Mouse (Mus musculus) fibroblast of lung, adult 2 months (primary cell): Measurements from ENCODE around the gene Aimp1.

Experiments
- DNase-seq: peaks from one replicate; pipeline ENCODE4 v3.0.0-alpha.2; 2011; ENCODE audit warnings: low read depth

The Aimp1 gene

DNA sequence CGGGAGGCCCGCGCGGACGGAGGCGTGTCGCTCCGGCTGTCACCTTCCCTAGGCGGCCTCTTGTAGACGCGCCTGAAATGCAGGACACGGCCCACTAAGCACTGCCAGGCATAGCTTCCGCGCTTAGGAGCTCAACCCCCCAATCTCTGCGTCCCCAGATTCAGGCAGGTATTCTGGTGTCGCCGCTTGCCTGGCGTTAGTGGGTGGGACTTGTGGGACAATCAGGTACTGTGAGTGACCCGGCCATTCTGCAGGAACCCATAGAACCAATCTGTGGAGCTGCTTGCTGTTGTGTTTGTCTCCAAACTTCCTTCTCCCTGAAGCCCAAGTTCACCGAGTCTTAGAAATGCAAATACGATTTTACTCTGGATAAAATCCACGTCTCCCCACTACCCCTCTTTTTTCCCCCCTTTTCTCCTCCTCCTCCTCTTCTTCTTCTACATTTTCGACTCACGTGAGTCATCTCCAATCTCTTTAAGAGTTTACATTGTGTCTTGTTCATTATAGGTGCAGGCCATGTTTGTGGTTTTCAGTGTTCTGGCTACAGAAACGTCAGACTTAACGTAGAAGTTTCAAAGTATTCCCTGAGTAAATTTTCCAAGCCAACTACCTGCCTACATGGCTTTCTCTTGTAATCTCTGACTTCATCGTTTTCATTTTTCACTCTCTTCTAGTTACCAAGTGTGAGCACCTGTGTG lies at the start of gene Aimp1:
Gene Aimp1 (minus strand): TSS at position 140 of the 698 bp plus-strand sequence.
- no peak for DNase-seq

- DNase-seq = no peak
Measured at GRCm38 (mm10) chr3:132724326-132724725, 40.2 kb upstream of the Aimp1 start.

DNA sequence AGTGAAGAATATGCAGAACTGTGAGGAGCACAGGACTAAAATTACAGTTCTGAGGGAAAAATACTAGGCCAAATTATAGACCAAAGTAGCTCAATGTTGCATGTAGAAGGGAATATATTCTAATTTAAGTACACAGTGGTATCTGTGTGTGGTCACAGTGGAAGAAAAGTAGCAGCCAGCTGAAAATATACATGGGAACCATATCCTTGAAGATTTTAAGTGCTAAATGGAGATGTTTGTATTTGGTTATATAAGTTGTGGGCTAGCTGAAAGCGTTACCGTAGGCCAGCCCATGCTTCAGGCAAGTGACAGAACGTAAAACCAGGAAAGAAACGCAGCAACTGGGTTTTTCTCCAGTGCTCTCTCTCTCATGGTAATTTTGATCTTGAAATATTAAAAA lies 33.1 kb upstream of the Aimp1 start:
- no peak for DNase-seq

DNA sequence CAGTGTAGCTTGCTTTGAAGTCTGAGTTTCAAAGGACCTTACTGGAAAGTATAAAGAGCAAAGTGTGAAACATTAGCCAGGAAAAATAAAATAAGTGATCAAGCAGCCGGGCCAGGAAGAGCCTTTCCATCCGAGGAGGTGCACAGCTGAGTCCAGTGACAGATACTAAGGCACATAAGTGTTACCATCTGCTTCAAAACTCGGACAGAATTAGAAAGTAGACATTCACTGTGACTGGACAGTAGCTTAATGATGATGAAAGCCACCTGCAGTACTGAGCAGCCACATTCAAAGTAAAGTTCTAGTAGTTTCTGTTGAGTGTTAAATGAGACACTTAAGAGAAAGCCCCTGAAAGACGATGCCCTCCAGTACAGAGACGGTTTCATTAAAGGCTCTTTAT lies 29.7 kb upstream of the Aimp1 start:
- no peak for DNase-seq

DNA sequence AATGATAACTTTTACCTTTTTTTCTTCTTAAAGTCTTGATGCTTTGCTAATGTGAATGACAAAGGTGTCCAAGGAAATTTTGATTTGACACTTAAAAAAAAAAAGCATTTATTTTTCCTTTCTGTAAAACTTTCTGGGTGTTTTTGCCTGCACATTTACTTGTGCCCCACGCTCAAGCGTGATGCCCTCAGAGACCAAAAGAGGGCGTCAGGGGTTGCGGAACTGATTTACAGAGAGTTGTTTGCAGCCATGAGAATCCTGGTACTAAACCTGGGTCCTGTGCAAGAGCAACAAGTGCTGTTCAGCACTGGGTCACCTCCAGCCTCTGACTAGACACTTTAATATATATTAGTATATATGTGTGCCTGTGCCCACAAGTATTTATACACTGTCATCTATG lies 22.8 kb upstream of the Aimp1 start:
- no peak for DNase-seq

- DNase-seq = no peak
Measured at GRCm38 (mm10) chr3:132704216-132704615, 20.0 kb upstream of the Aimp1 start.

DNA sequence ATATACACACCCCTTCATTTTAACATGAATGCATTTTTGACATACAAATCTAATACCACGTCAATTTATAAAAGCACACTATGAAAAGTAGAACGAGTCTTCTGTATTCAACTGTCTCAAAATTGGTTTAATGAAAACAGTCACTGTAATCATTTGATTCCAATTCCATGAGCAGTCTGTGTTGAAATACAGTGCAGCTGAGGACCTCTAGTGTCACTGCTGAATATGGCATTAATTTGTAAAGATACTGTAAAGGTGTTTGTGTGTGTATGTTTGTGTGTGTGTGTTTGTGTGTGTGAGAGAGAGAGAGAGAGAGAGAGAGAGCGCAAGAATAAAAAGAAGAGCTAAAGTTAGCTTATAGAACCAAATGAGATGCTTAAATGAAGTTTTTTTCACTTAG lies 17.2 kb upstream of the Aimp1 start:
- DNase-seq = peak; percentile 43

GRCm38 (mm10) chr3:132683447-132684230 lies 531 bp downstream of the Aimp1 start, which contains the start of gene Tbck:
Gene Tbck (plus strand): TSS chr3:132684144.
- DNase-seq = peak; percentile 79

GRCm38 (mm10) chr3:132677494-132677893 lies 6.7 kb downstream of the Aimp1 start:
- no peak for DNase-seq

DNA sequence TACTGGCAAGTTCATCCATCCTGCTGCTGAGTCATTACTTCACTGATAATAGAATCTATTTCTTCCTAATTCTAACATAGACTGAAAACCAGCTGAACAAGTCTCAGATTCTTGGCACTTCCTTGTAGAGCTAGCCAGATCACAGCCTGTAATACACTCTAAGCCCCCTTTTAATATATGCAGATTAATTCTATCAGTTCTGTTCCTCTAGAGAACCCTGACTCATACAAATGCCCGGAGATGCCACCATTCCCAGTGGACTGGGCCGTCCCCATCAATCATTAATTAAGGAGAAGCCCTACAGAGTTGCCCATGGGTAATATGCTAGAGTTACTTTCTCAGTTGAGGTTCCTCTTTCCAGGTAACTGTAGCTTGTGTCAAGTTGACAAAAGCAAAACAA lies 28.2 kb downstream of the Aimp1 start:
- DNase-seq = no peak

DNA sequence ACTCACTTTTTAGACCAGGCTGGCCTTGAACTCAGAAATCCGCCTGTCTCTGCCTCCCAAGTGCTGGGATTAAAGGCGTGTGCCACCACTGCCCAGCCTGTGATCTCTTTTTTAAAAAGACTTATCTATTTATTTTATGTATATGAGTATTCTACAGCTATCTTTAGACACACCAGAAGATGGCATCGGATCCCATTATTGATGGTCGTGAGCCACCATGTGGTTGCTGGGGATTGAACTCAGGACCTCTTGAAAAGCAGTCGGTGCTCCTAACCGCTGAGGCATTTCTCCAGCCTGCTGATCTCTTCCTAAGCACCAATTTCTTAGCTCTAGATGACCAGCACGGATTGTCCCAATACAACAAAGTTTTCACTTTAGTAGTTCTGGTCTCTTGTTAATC lies 30.2 kb downstream of the Aimp1 start:
- DNase-seq = no peak

GRCm38 (mm10) chr3:132651776-132652175 lies 32.4 kb downstream of the Aimp1 start:
- DNase-seq = peak; percentile 28

DNA sequence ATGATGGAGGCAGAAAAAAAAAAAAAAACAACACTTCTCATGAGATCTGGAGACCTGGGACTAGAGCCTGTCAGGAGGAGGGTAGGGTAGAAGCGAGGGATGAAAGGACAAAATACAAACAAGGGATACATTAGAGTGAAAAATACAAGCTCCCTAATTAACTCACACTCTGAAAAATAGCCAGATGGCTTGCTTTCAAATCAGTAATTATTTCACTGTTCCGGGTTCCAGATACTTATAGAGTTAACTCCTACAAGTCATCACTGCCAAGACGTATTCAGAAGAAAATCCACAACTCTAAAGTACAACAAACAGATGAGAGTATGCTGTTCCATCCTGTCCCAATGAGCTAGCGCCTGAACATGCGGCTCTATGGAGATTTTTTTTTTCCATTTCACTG lies 34.0 kb downstream of the Aimp1 start:
- DNase-seq = no peak

DNA sequence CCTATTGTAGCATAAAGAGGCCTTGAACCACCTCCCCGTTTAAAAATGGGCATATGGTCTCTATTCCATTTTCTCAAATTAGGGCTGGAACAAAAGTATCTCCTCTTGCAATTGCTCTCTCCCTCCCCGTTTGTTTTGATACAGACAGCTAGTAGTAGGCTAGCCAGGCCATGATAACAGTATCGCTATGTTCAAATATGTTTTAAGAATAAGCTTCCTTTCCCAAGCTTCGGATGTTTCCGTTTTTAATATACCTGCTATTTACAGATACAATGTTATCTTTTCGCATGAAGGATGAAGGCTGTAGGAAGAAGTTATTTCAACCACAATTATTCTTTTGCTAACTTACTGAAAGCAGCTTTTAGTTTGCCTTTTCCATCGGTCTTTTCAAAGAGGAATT lies 34.8 kb downstream of the Aimp1 start:
- no peak for DNase-seq

DNA sequence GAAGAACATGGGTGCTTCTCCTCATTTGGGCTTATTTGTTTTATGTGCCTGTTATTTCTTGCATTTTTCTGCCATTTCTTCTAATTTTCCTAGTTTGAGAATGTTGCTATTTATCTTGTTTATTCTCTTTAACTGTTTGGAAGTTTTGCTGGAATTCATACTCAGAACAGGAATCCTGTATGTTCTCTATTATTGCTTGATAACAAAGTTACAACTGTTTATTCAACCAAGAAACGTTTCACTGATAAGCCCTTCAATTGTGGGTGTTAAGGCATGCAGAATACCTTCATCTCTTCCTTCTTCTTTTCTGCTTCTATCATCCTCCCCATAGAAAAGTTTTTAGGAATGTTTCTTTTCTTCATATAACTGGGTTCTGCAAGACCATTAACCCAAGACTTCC lies 37.4 kb downstream of the Aimp1 start:
- DNase-seq = no peak

- no peak for DNase-seq
Measured at GRCm38 (mm10) chr3:132644071-132644470, 40.1 kb downstream of the Aimp1 start.

- DNase-seq = no peak
Measured at GRCm38 (mm10) chr3:132637080-132637479, 47.1 kb downstream of the Aimp1 start.

GRCm38 (mm10) chr3:132633261-132633660 lies 50.9 kb downstream of the Aimp1 start:
- DNase-seq = no peak

DNA sequence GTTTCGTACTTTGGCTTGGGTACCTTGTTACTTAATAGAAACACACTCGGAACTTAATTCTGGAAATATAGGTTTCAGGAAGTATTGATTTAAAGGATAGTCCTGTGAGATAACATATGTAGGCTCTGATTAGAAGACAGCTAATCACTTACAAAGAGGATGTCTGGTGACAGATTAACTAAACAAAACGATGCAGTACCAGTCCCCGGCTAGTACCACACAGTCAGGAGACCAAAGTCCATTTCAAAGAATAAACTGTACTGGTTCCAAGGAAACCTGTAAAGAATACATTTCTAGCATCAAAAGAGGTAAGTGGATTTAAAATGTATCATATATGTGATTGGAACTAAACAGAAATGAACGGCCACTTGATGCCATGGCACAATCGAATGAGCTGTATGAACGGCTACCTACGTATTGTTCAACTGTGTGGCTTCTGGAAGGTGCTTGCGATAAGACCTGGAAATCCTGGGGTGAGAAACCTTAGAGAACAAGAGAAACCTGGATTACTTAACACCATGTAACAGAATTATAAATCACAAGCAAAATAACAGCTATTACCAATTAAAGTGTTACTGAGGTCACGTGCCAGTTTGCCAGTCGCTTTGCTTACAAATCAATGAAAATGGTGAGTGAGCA lies 54.5 kb downstream of the Aimp1 start, which contains the start of gene Gimd1:
Gene Gimd1 (plus strand): TSS at position 220 of the 639 bp plus-strand sequence.
- no peak for DNase-seq

GRCm38 (mm10) chr3:132628741-132629140 lies 55.4 kb downstream of the Aimp1 start:
- no peak for DNase-seq
